Mouse (Mus musculus) liver, postnatal 0 days (tissue): ENCODE results near the gene Celf3.

Source experiments
- CTCF ChIP-seq: sonication (generic); IDR thresholded peaks from 2 replicates; pipeline ENCODE4 v1.5.1; 2016; ENCODE audit warnings: antibody characterized with exemption, low read depth
- EP300 ChIP-seq: IDR thresholded peaks from 2 replicates; pipeline ENCODE4 v1.6.1; 2016; ENCODE audit warnings: antibody characterized with exemption, low read depth, mild to moderate bottlenecking

DNA sequence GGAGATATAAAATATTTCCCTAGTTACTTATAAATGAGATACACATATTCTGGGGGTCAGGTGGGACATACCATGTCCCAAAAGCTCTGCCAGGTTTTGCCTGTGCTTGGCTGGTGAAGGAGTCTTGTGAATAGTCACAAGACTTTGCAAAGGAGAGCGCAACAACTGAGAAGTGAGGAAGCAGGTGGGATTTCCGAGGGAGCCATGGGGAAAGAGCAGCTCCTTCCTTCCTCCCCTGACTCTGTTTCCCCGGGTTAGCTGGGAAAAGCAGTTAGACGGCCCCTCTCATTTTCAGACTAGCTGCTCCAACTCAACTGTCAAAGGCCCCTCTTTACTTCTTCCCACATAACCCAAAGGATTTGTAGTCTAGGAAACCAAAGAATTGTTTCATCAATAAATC, 19.1 kb downstream of the Celf3 start:
- TF ChIP-seq CTCF (no peak), EP300 (no peak)
